Mouse (Mus musculus) urinary bladder, postnatal 36 days (tissue): ENCODE results near the gene Enpp6.

ENCODE experiments used
- DNase-seq, 2 experiments: peaks; one replicate each; pipeline ENCODE4 v3.0.0; 2022; ENCODE audit warnings: low spot score in 2 of 2, mixed read lengths in 1 of 2

The Enpp6 gene

GRCm38 (mm10) chr8:46986386-46987140 lies at the start of gene Enpp6:
Gene Enpp6 (plus strand): TSS chr8:46986887.
- no peak for DNase-seq

- no peak for DNase-seq
These were observed 48.5 kb upstream of the Enpp6 start for GRCm38 (mm10) chr8:46938218-46938617.

- peak; percentile 22 to 50 for DNase-seq
These were observed 45.4 kb upstream of the Enpp6 start for GRCm38 (mm10) chr8:46941295-46941694.

- no peak for DNase-seq
These were observed 44.7 kb upstream of the Enpp6 start for GRCm38 (mm10) chr8:46941731-46942650.

- no peak for DNase-seq
These were observed 44.0 kb upstream of the Enpp6 start for GRCm38 (mm10) chr8:46942651-46943024.

- no peak for DNase-seq
These were observed 43.4 kb upstream of the Enpp6 start for GRCm38 (mm10) chr8:46943337-46943736.

- no peak for DNase-seq
These were observed 40.5 kb upstream of the Enpp6 start for GRCm38 (mm10) chr8:46946181-46946580.

GRCm38 (mm10) chr8:46948091-46948757 lies 38.5 kb upstream of the Enpp6 start:
- DNase-seq: no peak

- peak; percentile 37 to 64 for DNase-seq
These were observed 33.2 kb upstream of the Enpp6 start for GRCm38 (mm10) chr8:46953472-46953871.

- no peak for DNase-seq
These were observed 23.9 kb upstream of the Enpp6 start for GRCm38 (mm10) chr8:46962630-46963427.

- no peak for DNase-seq
These were observed 23.0 kb upstream of the Enpp6 start for GRCm38 (mm10) chr8:46963619-46964145.

GRCm38 (mm10) chr8:46965812-46966211 lies 20.9 kb upstream of the Enpp6 start:
- no peak for DNase-seq

GRCm38 (mm10) chr8:46968721-46969120 lies 18.0 kb upstream of the Enpp6 start:
- no peak for DNase-seq

- no peak for DNase-seq
These were observed 17.3 kb upstream of the Enpp6 start for GRCm38 (mm10) chr8:46969386-46969785.

- DNase-seq: no peak
These were observed 9.3 kb upstream of the Enpp6 start for GRCm38 (mm10) chr8:46977376-46977775.

GRCm38 (mm10) chr8:46982166-46982565 lies 4.5 kb upstream of the Enpp6 start:
- no peak for DNase-seq

- DNase-seq: no peak
These were observed 3.9 kb upstream of the Enpp6 start for GRCm38 (mm10) chr8:46982770-46983169.

GRCm38 (mm10) chr8:46984647-46985046 lies 2.0 kb upstream of the Enpp6 start:
- DNase-seq: no peak

GRCm38 (mm10) chr8:46988366-46988765 lies 1.7 kb downstream of the Enpp6 start:
- no peak for DNase-seq

GRCm38 (mm10) chr8:46991081-46991480 lies 4.4 kb downstream of the Enpp6 start:
- DNase-seq: no peak

- DNase-seq: no peak
These were observed 5.9 kb downstream of the Enpp6 start for GRCm38 (mm10) chr8:46992579-46992978.
